Mouse (Mus musculus) thymus, adult 2 months (tissue): Measurements from ENCODE around the gene Sgca.

Experiments used
- CTCF ChIP-seq: fragments of 200-500 bp; IDR thresholded peaks from 2 replicates; pipeline ENCODE4 v1.5.1; 2012; ENCODE audit warnings: mild to moderate bottlenecking, control low read depth, low read length, moderate library complexity, borderline replicate concordance; ENCODE audit not compliant: control insufficient read depth, poor library complexity, insufficient read depth; ENCODE audit errors: extremely low read depth
- POLR2A ChIP-seq: fragments of 200-500 bp; IDR thresholded peaks from 2 replicates; pipeline ENCODE4 v1.6.1; 2012; ENCODE audit warnings: mild to moderate bottlenecking, low read length, control low read depth, moderate library complexity; ENCODE audit not compliant: control insufficient read depth, poor library complexity, insufficient read depth; ENCODE audit errors: extremely low read depth

GRCm38 (mm10) chr11:95006038-95006437, 29.9 kb upstream of the Sgca start:
- TF ChIP-seq CTCF (no peak), POLR2A (no peak)
